Mouse (Mus musculus): Measurements from ENCODE around the gene Acin1. TPM values are rescaled to one million over a fixed set of nuclear protein-coding genes. Genes with fewer than 3 reads are reported as not detected.

Gene Acin1
- total and polyA plus RNA-seq, 2 experiments from 2014 or later = 56.0 to 69.7 TPM

DNA sequence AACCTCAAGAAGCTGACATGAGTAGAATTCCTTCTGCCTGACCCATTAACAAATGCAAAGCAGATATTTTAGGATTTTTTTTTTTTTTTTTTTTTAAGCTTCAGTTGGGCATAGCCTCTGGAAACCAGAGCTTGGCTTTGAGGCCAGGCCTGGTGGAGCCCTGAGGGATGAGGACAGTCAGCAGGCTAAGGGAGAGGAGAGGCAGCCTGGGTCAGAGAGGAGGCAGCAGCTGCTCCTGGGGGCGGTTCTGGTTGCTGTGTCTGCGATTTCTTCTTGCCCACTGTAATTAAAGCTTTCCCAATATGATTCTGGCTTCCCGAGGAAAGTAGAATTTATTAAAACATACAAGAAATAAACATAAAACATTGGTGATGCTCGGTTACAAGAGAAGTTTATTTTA is 77.5 kb downstream of the Acin1 start:
- H3K9ac ChIP-seq (replicated peaks; ENCODE audit: low read depth, low read length) = no peak overlapping the region
- no peaks in the 10 kb centered on the region for H3K4me1 ChIP-seq (ENCODE audit: control insufficient read depth, insufficient read depth)
- no peak overlapping the region for H3K4me3 ChIP-seq (ENCODE audit: low read depth, low read length)
- DNase-seq (ENCODE audit: low spot score) (no peak), ATAC-seq (ENCODE audit: insufficient read depth, low read depth) (no peak)
- peaks cover 18% of the 10 kb centered on the region for H3K36me3 ChIP-seq (replicated peaks; ENCODE audit: control insufficient read depth, insufficient read depth, low read length)
- no peak for TF ChIP-seq EP300 (IDR thresholded peaks at IDR 0.05; ENCODE audit: low read depth)
- no peak for TF ChIP-seq CTCF (IDR thresholded peaks at IDR 0.05; ENCODE audit: low read depth)
- WGBS = 75% methylated on average over 4 of the region's 4 CpGs
- H3K4me2 ChIP-seq (ENCODE audit: low read depth, low read length) = no peak overlapping the region
- no peak overlapping the region for H3K27ac ChIP-seq (ENCODE audit: low read depth)
- H3K27me3 ChIP-seq (ENCODE audit: control insufficient read depth, insufficient read depth, low read length) = no peaks in the 10 kb centered on the region
- no peaks in the 10 kb centered on the region for H3K9me3 ChIP-seq (replicated peaks; ENCODE audit: control insufficient read depth, low read length)

DNA sequence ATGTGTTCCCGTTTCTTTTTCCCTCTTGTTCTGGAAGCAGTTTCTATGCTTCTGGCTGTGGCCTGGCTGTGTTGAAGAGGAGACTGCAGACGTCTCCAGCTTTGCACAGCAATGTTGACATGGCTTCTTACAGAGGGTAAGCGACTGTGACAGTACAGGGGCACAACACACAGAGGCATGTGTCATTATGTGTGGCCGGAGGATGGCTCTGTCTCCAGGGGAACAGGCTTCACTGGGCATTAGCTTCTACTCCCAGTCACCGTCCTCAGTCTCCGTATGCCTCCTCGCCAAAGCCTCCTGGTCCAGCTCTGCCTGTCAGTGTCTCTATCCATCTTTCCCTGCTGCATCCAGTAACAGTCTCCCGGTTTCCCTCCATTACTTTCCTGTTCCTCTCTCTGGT is 79.5 kb downstream of the Acin1 start:
- Histone ChIP-seq H3K27me3 (ENCODE audit: control insufficient read depth, insufficient read depth, low read length) (no peaks in the 10 kb centered on the region), H3K4me1 (ENCODE audit: control insufficient read depth, insufficient read depth) (no peaks in the 10 kb centered on the region), H3K4me3 (ENCODE audit: low read depth, low read length) (no peak overlapping the region), H3K9me3 (replicated peaks; ENCODE audit: control insufficient read depth, low read length) (no peaks in the 10 kb centered on the region), H3K36me3 (replicated peaks; ENCODE audit: control insufficient read depth, insufficient read depth, low read length) (0 out of 2 replicates have a peak, but pooled peaks cover 6% of the 10 kb centered on the region), H3K27ac (ENCODE audit: low read depth) (no peak overlapping the region), H3K4me2 (ENCODE audit: low read depth, low read length) (no peak overlapping the region), H3K9ac (replicated peaks; ENCODE audit: low read depth, low read length) (no peak overlapping the region)
- DNase-seq (ENCODE audit: low spot score) (no peak), ATAC-seq (ENCODE audit: insufficient read depth, low read depth) (no peak)
- no peak for TF ChIP-seq CTCF (IDR thresholded peaks at IDR 0.05; ENCODE audit: low read depth)
- 64% methylated on average over 8 of the region's 8 CpGs for WGBS

DNA sequence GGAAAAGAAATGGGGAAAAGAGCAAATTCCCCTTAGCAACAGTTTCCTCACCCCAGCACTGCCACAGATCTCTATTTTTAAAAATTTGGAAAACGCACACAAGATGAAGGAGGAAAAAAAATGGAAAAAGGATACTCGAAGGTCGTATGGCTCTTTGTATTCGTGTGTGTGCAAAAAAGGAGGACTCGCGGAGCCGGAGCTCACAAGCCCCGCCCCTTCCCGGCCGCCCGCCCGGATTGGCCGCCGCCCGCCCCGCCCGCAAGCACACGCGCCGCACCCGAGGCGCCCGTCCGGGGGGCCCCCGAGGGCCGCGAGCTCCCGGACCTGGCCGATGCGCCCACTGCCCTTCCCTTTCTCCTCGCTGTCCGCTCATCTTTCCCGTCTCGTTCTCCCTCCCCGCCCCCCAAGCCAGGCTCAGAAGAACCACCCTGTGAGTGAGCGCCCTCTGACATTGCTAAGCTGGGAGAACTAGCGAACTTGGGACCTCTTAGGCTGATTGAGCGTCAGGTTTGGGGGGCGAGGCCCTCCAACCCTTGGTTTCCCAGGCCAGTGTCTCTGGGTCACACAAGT is 80.9 kb downstream of the Acin1 start, which contains the start of gene 4931414P19Rik:
4931414P19Rik (minus strand) TSS at position 242 of the 570 bp plus-strand sequence.
- TF ChIP-seq EP300 (IDR thresholded peaks at IDR 0.05; ENCODE audit: low read depth) (no peak), CTCF (IDR thresholded peaks at IDR 0.05; ENCODE audit: low read depth) (no peak)
- no peaks in the 10 kb centered on the region for H3K36me3 ChIP-seq (replicated peaks; ENCODE audit: control insufficient read depth, insufficient read depth, low read length)
- H3K4me3 ChIP-seq (ENCODE audit: low read depth, low read length) = peak within 1 kb of the TSS; percentile 52
- WGBS = under 1% methylated on average over 34 of the region's 39 CpGs
- H3K27ac ChIP-seq (ENCODE audit: low read depth) = peak within 1 kb of the TSS; percentile 83
- no peaks in the 10 kb centered on the region for H3K9me3 ChIP-seq (replicated peaks; ENCODE audit: control insufficient read depth, low read length)
- ATAC-seq (ENCODE audit: insufficient read depth, low read depth) = peak; percentile 61
- peak within 1 kb of the TSS; percentile 68 for H3K9ac ChIP-seq (replicated peaks; ENCODE audit: low read depth, low read length)
- H3K27me3 ChIP-seq (ENCODE audit: control insufficient read depth, insufficient read depth, low read length) = no peaks in the 10 kb centered on the region
- DNase-seq (ENCODE audit: low spot score) = peak; percentile 73
- H3K4me1 ChIP-seq (ENCODE audit: control insufficient read depth, insufficient read depth) = no peaks in the 10 kb centered on the region
- H3K4me2 ChIP-seq (ENCODE audit: low read depth, low read length) = peak within 1 kb of the TSS; percentile 62

DNA sequence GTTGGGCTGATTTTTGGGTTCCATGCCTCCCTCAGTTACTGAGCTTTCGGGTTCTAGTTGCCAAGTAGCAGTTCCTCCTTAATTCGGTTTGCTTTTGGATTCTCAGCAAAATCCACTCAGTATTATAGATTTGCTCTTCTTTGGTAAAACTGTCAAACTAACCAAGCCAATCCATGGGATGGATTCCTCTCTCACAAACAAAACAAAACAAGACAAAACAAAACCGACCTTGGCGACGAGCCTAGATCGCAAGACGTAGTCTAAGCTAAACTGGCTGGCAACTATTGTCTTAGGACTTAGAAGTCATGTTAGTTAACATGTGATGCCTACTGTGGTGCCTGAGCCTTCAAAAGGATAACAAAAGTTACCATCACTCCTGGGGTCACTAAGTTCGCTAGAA is 83.0 kb downstream of the Acin1 start:
- no peak for DNase-seq (ENCODE audit: low spot score)
- ATAC-seq (ENCODE audit: insufficient read depth, low read depth) = no peak
- Histone ChIP-seq H3K9ac (replicated peaks; ENCODE audit: low read depth, low read length) (no peak overlapping the region), H3K4me3 (ENCODE audit: low read depth, low read length) (peak overlapping the region; percentile 56), H3K36me3 (replicated peaks; ENCODE audit: control insufficient read depth, insufficient read depth, low read length) (no peaks in the 10 kb centered on the region), H3K27me3 (ENCODE audit: control insufficient read depth, insufficient read depth, low read length) (no peaks in the 10 kb centered on the region), H3K27ac (ENCODE audit: low read depth) (peak overlapping the region; percentile 90), H3K4me1 (ENCODE audit: control insufficient read depth, insufficient read depth) (no peaks in the 10 kb centered on the region), H3K4me2 (ENCODE audit: low read depth, low read length) (peak overlapping the region; percentile 52; the same call in 1 of the 2 replicates), H3K9me3 (replicated peaks; ENCODE audit: control insufficient read depth, low read length) (no peaks in the 10 kb centered on the region)
- WGBS = 84% methylated on average over 8 of the region's 8 CpGs
- TF ChIP-seq EP300 (IDR thresholded peaks at IDR 0.05; ENCODE audit: low read depth) = no peak
- TF ChIP-seq CTCF (IDR thresholded peaks at IDR 0.05; ENCODE audit: low read depth) = no peak

DNA sequence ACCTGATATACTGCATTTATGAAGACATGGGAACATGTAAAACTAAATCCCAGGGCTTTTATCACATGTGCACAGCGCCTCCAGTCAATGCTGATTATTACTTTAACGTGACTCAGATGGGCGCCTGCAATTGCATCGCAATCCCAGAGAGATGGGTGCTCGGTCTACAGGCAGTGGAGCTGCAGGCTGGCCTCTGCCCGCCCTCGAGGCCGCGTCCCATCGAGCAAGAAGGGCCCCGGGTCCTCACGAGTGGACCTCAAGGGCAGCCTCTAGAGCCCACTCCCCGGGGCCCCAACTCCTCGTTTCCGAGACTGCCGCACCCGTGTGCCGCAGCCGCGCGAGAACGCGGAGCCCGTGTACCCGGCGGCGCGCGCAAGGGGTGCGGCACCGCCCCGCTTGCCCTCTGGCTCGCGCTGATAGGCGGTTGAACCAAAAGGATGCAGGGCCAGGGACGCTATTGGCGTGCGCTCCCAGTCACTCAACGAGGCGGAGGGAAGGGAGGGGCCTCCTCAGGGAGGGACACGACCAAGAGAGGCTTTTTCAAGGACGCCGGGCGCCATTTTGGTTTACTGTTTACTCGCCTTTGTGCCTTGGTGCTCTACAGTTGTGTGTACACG is 83.6 kb downstream of the Acin1 start:
- peak overlapping the region; percentile 60 for H3K9ac ChIP-seq (replicated peaks; ENCODE audit: low read depth, low read length)
- H3K9me3 ChIP-seq (replicated peaks; ENCODE audit: control insufficient read depth, low read length) = no peaks in the 10 kb centered on the region
- H3K27ac ChIP-seq (ENCODE audit: low read depth) = peak overlapping the region; percentile 90
- H3K4me1 ChIP-seq (ENCODE audit: control insufficient read depth, insufficient read depth) = no peaks in the 10 kb centered on the region
- H3K4me2 ChIP-seq (ENCODE audit: low read depth, low read length) = peak overlapping the region; percentile 52
- peak overlapping the region; percentile 56 for H3K4me3 ChIP-seq (ENCODE audit: low read depth, low read length)
- H3K36me3 ChIP-seq (replicated peaks; ENCODE audit: control insufficient read depth, insufficient read depth, low read length) = no peaks in the 10 kb centered on the region
- peak; percentile 100 for ATAC-seq (ENCODE audit: insufficient read depth, low read depth)
- DNase-seq (ENCODE audit: low spot score) = peak; percentile 97
- no peaks in the 10 kb centered on the region for H3K27me3 ChIP-seq (ENCODE audit: control insufficient read depth, insufficient read depth, low read length)
- no peak for TF ChIP-seq EP300 (IDR thresholded peaks at IDR 0.05; ENCODE audit: low read depth)
- TF ChIP-seq CTCF (IDR thresholded peaks at IDR 0.05; ENCODE audit: low read depth) = no peak
- WGBS = under 1% methylated on average over 45 of the region's 46 CpGs

Measured in heart, postnatal 0 days (tissue).